ENCODE assay signal across 18 mouse cellular contexts in the genomic region with DNA sequence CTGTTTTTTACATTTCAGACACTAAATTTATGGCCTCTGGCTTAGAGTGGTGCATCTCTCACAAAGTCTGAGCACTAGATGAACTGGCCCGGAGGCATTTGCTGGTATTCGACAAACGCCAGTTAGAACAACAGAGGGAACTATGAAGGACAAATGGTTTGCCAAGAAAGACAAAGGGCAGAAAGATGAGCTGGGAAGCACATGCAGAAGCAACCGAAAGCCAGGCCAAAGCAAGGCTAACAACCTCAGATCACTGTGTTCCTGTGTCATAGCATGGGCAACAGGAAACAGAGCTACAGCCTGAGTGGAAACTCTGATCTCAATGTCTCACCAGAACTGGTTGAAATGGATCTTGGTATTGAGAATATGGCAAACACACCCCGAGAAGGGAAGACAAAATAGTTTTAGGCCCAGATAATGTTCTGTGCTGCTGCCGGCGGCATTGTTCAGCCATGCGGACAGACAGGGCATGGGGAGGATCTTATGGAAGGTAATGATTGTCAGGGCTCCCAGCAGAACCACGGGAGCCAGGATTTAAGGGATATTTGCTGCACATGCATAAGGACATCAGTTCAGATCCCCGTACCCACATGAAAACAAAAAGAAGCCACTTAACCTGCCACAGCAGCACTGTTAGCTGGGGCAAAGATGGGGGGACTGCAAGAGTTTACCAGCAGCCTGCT. TPM values are rescaled to one million over a fixed set of nuclear protein-coding genes. Genes with fewer than 3 reads are reported as not detected.
A peak's percentile ranks its signal among the peaks of the same experiment; 100 is the strongest.
DNase-seq lines count a peak whose midpoint lies in the region; ATAC-seq lines count a peak whose summit lies in the region.
"Had no signal": no experiment of that assay in that cellular context is flagged by ENCODE, and none has a peak within 500 bp of the region (broad histone marks: within the 10 kb centered on the region; RNA-seq: fewer than 3 reads in every experiment).

No protein-coding gene starts in this region.

- H3K4me2 ChIP-seq in kidney, embryonic 14.5 days (replicated peaks; ENCODE audit: low read depth, low read length), result no peak overlapping the region
- no peak overlapping the region for H3K4me2 ChIP-seq in liver, embryonic 11.5 days
- H3K4me2 ChIP-seq: embryonic facial prominence, embryonic 13.5 days; forebrain, embryonic 12.5 days; heart, embryonic 13.5 days; hindbrain, embryonic 15.5 days had no signal

- H3K9me3 ChIP-seq in kidney, embryonic 14.5 days (ENCODE audit: control insufficient read depth, low read length), result no peaks in the 10 kb centered on the region
- H3K9me3 ChIP-seq in liver, embryonic 11.5 days (ENCODE audit: control insufficient read depth, low read length), result no peaks in the 10 kb centered on the region
- H3K9me3 ChIP-seq: embryonic facial prominence, embryonic 13.5 days; forebrain, embryonic 12.5 days; heart, embryonic 13.5 days; hindbrain, embryonic 15.5 days had no signal

- H3K9ac ChIP-seq in kidney, embryonic 14.5 days (ENCODE audit: low read depth, low read length), result no peak overlapping the region; the same call in 1 of the 2 replicates
- no peak overlapping the region for H3K9ac ChIP-seq in liver, embryonic 11.5 days (ENCODE audit: low read depth, low read length)
- H3K9ac ChIP-seq: embryonic facial prominence, embryonic 13.5 days; forebrain, embryonic 12.5 days; heart, embryonic 13.5 days; hindbrain, embryonic 15.5 days had no signal

- WGBS in kidney, embryonic 14.5 days, result 50% methylated on average over 10 of the region's 10 CpGs
- WGBS in liver, embryonic 11.5 days, result 86% methylated on average over 10 of the region's 10 CpGs

- DNase-seq in kidney, adult 18-20 months, result no peak
- DNase-seq in adipocyte (ENCODE audit: low spot score), result peak; percentile 58
- peak; percentile 11 for DNase-seq in kidney, postnatal 10 days
- DNase-seq in natural killer cell, adult 2 months (ENCODE audit: low spot score in 2 of 2), result no peak
- no peak for DNase-seq in liver, embryonic 11.5 days (ENCODE audit: low spot score)
- DNase-seq: adrenal gland, postnatal 14 days; cerebellum, adult 18-20 months; cerebellum, adult 9-11 months; cerebellum, postnatal 36 days; gastrocnemius, postnatal 36 days; heart, adult 11 months; heart, postnatal 36 days had no signal

- H3K27ac ChIP-seq in kidney, embryonic 14.5 days (ENCODE audit: low read depth, low read length), result no peak overlapping the region
- H3K27ac ChIP-seq in liver, embryonic 11.5 days (ENCODE audit: low read depth, low read length), result no peak overlapping the region
- H3K27ac ChIP-seq: embryonic facial prominence, embryonic 13.5 days; forebrain, embryonic 12.5 days; heart, embryonic 13.5 days; hindbrain, embryonic 15.5 days had no signal

- H3K4me1 ChIP-seq in kidney, embryonic 14.5 days (ENCODE audit: control insufficient read depth, insufficient read depth, low read length), result 0 out of 2 replicates have a peak, but pooled peaks cover 2% of the 10 kb centered on the region
- H3K4me1 ChIP-seq in liver, embryonic 11.5 days (replicated peaks; ENCODE audit: control insufficient read depth, insufficient read depth, low read length), result no peaks in the 10 kb centered on the region
- H3K4me1 ChIP-seq: embryonic facial prominence, embryonic 13.5 days; forebrain, embryonic 12.5 days; hindbrain, embryonic 15.5 days had no signal

- ATAC-seq in kidney, embryonic 14.5 days (ENCODE audit: low FRiP score, low TSS enrichment), result peak; percentile 62; the same call in 1 of the 2 replicates
- no peak for ATAC-seq in liver, embryonic 11.5 days (replicated peaks; ENCODE audit: low FRiP score)
- ATAC-seq: forebrain, embryonic 16.5 days had no signal

- no peaks in the 10 kb centered on the region for H3K36me3 ChIP-seq in kidney, embryonic 14.5 days (ENCODE audit: control insufficient read depth, insufficient read depth, low read length)
- no peaks in the 10 kb centered on the region for H3K36me3 ChIP-seq in liver, embryonic 11.5 days (ENCODE audit: control insufficient read depth, insufficient read depth, low read length)
- H3K36me3 ChIP-seq: embryonic facial prominence, embryonic 13.5 days; forebrain, embryonic 12.5 days; heart, embryonic 13.5 days; hindbrain, embryonic 15.5 days had no signal

- H3K27me3 ChIP-seq in kidney, embryonic 14.5 days (ENCODE audit: control insufficient read depth, insufficient read depth, low read length), result no peaks in the 10 kb centered on the region
- no peaks in the 10 kb centered on the region for H3K27me3 ChIP-seq in liver, embryonic 11.5 days (replicated peaks; ENCODE audit: control insufficient read depth, insufficient read depth, low read length)
- H3K27me3 ChIP-seq: embryonic facial prominence, embryonic 13.5 days; forebrain, embryonic 12.5 days; heart, embryonic 13.5 days; hindbrain, embryonic 15.5 days had no signal

- H3K4me3 ChIP-seq in kidney, embryonic 14.5 days (ENCODE audit: low read length), result no peak overlapping the region
- no peak overlapping the region for H3K4me3 ChIP-seq in liver, embryonic 11.5 days (ENCODE audit: low read depth, low read length)
- H3K4me3 ChIP-seq: embryonic facial prominence, embryonic 13.5 days; forebrain, embryonic 12.5 days; heart, embryonic 13.5 days; hindbrain, embryonic 15.5 days had no signal

RNA-seq across cellular contexts. Expression of gene Thbs1, which starts 24.5 kb away (rescaled TPM):
- polyA plus RNA-seq in kidney, embryonic 14.5 days (2014; fragmentation: Nextera tagmentation; extraction: Ambion mirVana), result 10.3 and 23.8 TPM in 2 replicates
- polyA plus RNA-seq in liver, embryonic 11.5 days (2014; fragmentation: Nextera tagmentation; extraction: Ambion mirVana), result 85.5 and 95.4 TPM in 2 replicates

Comparison
In these comparisons a context has a peak if more than half of its experiments do, and no peak if none do; other contexts are left out.
1. DNase-seq: peak in adipocyte (single experiment) and kidney, postnatal 10 days (single experiment); none in kidney, adult 18-20 months (single experiment), natural killer cell, adult 2 months (0 of 2) and liver, embryonic 11.5 days (single experiment).